Mouse (Mus musculus) kidney, embryonic 16.5 days (tissue): ENCODE measurements around the gene Doc2a. TPM values are rescaled to one million over a fixed set of nuclear protein-coding genes. Genes with fewer than 3 reads are reported as not detected.
A peak's percentile ranks its signal among the peaks of the same experiment; 100 is the strongest.

Source experiments
- ATAC-seq: fragments of 200-750 bp; cut with Nextera tagmentation; 2 replicates; pipeline ENCODE4 v1.8.0; 2017; ENCODE audit warnings: moderate TSS enrichment; ENCODE audit not compliant: low FRiP score, low TSS enrichment
- H3K27ac ChIP-seq: fragments of 300-500 bp; sonication (generic); 2 replicates; pipeline ENCODE4 v1.5.1; 2014; ENCODE audit warnings: low read length
- H3K27me3 ChIP-seq: fragments of 300-500 bp; sonication (generic); 2 replicates; pipeline ENCODE4 v1.6.1; 2014; ENCODE audit warnings: low read length, control low read depth, mixed read lengths; ENCODE audit not compliant: insufficient read depth
- H3K36me3 ChIP-seq: fragments of 300-500 bp; sonication (generic); 2 replicates; pipeline ENCODE4 v1.6.1; 2014; ENCODE audit warnings: low read length, control low read depth, mixed read lengths; ENCODE audit not compliant: insufficient read depth
- H3K4me1 ChIP-seq: fragments of 300-500 bp; sonication (generic); 2 replicates; pipeline ENCODE4 v1.6.1; 2014; ENCODE audit warnings: low read length, control low read depth, mixed read lengths; ENCODE audit not compliant: insufficient read depth
- H3K4me2 ChIP-seq: fragments of 300-500 bp; sonication (generic); replicated peaks from 2 replicates; pipeline ENCODE4 v1.6.1; 2014; ENCODE audit warnings: low read depth, low read length
- H3K4me3 ChIP-seq: fragments of 300-500 bp; sonication (generic); 2 replicates; pipeline ENCODE4 v1.5.1; 2014; ENCODE audit warnings: mild to moderate bottlenecking, low read length
- H3K9ac ChIP-seq: fragments of 300-500 bp; sonication (generic); replicated peaks from 2 replicates; pipeline ENCODE4 v1.6.1; 2014; ENCODE audit warnings: low read length
- H3K9me3 ChIP-seq: fragments of 300-500 bp; sonication (generic); 2 replicates; pipeline ENCODE4 v1.6.1; 2016; ENCODE audit warnings: low read length, control low read depth
- WGBS: fragments of 180-500 bp; shearing (Covaris S2); extraction: QIAGEN DNeasy Blood & Tissue Kit; methylation state at CpG from one replicate; pipeline ENCODE4 v1.1.7; 2014; 5-methylcytosine and 5-hydroxymethylcytosine counted together
- polyA plus RNA-seq: library from polyadenylated mRNA; unstranded; fragments of >200 nt; fragmentation: Nextera tagmentation; extraction: Ambion mirVana; gene quantifications from 2 replicates; pipeline ENCODE4 v1.2.1, GENCODE M21; 2015

The Doc2a gene
- polyA plus RNA-seq, 1 experiment from 2014 or later: 8.7 TPM

- H3K27ac ChIP-seq: no peak overlapping the region
- peaks cover 21% of the 10 kb centered on the region for H3K4me1 ChIP-seq
- H3K9me3 ChIP-seq: no peaks in the 10 kb centered on the region
- no peak for ATAC-seq
- WGBS: 64% methylated on average over 6 of the region's 6 CpGs
- no peak overlapping the region for H3K4me2 ChIP-seq
- no peaks in the 10 kb centered on the region for H3K36me3 ChIP-seq
- no peaks in the 10 kb centered on the region for H3K27me3 ChIP-seq
- H3K9ac ChIP-seq: no peak overlapping the region
- H3K4me3 ChIP-seq: no peak overlapping the region
These were observed 40.3 kb upstream of the Doc2a start for GRCm38 (mm10) chr7:126806956-126807355.

- no peak overlapping the region; the same call in 1 of the 2 replicates for H3K4me3 ChIP-seq
- WGBS: 67% methylated on average over 4 of the region's 4 CpGs
- H3K36me3 ChIP-seq: no peaks in the 10 kb centered on the region
These were observed 39.8 kb upstream of the Doc2a start for GRCm38 (mm10) chr7:126807405-126807804.

GRCm38 (mm10) chr7:126808703-126809455 lies 38.3 kb upstream of the Doc2a start:
- Histone ChIP-seq H3K36me3 (no peaks in the 10 kb centered on the region), H3K4me3 (peak overlapping the region; percentile 64), H3K27ac (peak overlapping the region; percentile 72), H3K4me2 (peak overlapping the region; percentile 86), H3K4me1 (peaks cover 21% of the 10 kb centered on the region), H3K9me3 (no peaks in the 10 kb centered on the region), H3K9ac (peak overlapping the region; percentile 78), H3K27me3 (no peaks in the 10 kb centered on the region)
- under 1% methylated on average over 42 of the region's 43 CpGs for WGBS
- peak; percentile 97 for ATAC-seq

More at GRCm38 (mm10) chr7:126807405-126807804, 39.8 kb upstream of the Doc2a start:
- H3K27ac ChIP-seq: peak overlapping the region; percentile 6; the same call in 1 of the 2 replicates
- H3K4me1 ChIP-seq: peaks cover 21% of the 10 kb centered on the region
- H3K27me3 ChIP-seq: no peaks in the 10 kb centered on the region
- H3K9ac ChIP-seq: peak overlapping the region; percentile 78; the same call in 1 of the 2 replicates
- no peaks in the 10 kb centered on the region for H3K9me3 ChIP-seq
- no peak for ATAC-seq
- H3K4me2 ChIP-seq: peak overlapping the region; percentile 86; the same call in 1 of the 2 replicates

- 48% methylated on average over 5 of the region's 5 CpGs for WGBS
- peak overlapping the region; percentile 78 for H3K9ac ChIP-seq
- no peak overlapping the region; the same call in 1 of the 2 replicates for H3K4me3 ChIP-seq
These were observed 37.4 kb upstream of the Doc2a start for GRCm38 (mm10) chr7:126809723-126810369.

GRCm38 (mm10) chr7:126815726-126816222 lies 31.4 kb upstream of the Doc2a start:
- H3K9ac ChIP-seq: no peak overlapping the region
- no peak overlapping the region for H3K27ac ChIP-seq
- no peak for ATAC-seq
- H3K4me3 ChIP-seq: no peak overlapping the region
- H3K4me1 ChIP-seq: no peaks in the 10 kb centered on the region
- no peaks in the 10 kb centered on the region for H3K36me3 ChIP-seq
- H3K4me2 ChIP-seq: no peak overlapping the region
- no peaks in the 10 kb centered on the region for H3K27me3 ChIP-seq
- 56% methylated on average over 8 of the region's 8 CpGs for WGBS
- H3K9me3 ChIP-seq: peaks cover 5% of the 10 kb centered on the region; the same call in 1 of the 2 replicates

More at GRCm38 (mm10) chr7:126809723-126810369, 37.4 kb upstream of the Doc2a start:
- H3K27me3 ChIP-seq: no peaks in the 10 kb centered on the region
- no peak overlapping the region for H3K27ac ChIP-seq
- H3K9me3 ChIP-seq: no peaks in the 10 kb centered on the region
- no peak for ATAC-seq
- peaks cover 21% of the 10 kb centered on the region for H3K4me1 ChIP-seq
- no peaks in the 10 kb centered on the region for H3K36me3 ChIP-seq
- peak overlapping the region; percentile 86; the same call in 1 of the 2 replicates for H3K4me2 ChIP-seq

- 90% methylated on average over 8 of the region's 8 CpGs for WGBS
These were observed 30.7 kb upstream of the Doc2a start for GRCm38 (mm10) chr7:126816494-126816893.

GRCm38 (mm10) chr7:126817595-126817994 lies 29.6 kb upstream of the Doc2a start:
- Histone ChIP-seq H3K27ac (no peak overlapping the region), H3K9me3 (peaks cover 5% of the 10 kb centered on the region; the same call in 1 of the 2 replicates), H3K4me2 (no peak overlapping the region), H3K9ac (no peak overlapping the region), H3K4me3 (no peak overlapping the region), H3K36me3 (no peaks in the 10 kb centered on the region), H3K4me1 (no peaks in the 10 kb centered on the region), H3K27me3 (no peaks in the 10 kb centered on the region)
- no peak for ATAC-seq
- 82% methylated on average over 7 of the region's 7 CpGs for WGBS

More at GRCm38 (mm10) chr7:126816494-126816893, 30.7 kb upstream of the Doc2a start:
- no peak overlapping the region for H3K27ac ChIP-seq
- no peak overlapping the region for H3K4me2 ChIP-seq
- H3K9ac ChIP-seq: no peak overlapping the region
- no peaks in the 10 kb centered on the region for H3K36me3 ChIP-seq
- H3K4me3 ChIP-seq: no peak overlapping the region
- H3K27me3 ChIP-seq: no peaks in the 10 kb centered on the region
- no peaks in the 10 kb centered on the region for H3K4me1 ChIP-seq
- no peak for ATAC-seq
- H3K9me3 ChIP-seq: peaks cover 5% of the 10 kb centered on the region; the same call in 1 of the 2 replicates

GRCm38 (mm10) chr7:126818818-126819217 lies 28.4 kb upstream of the Doc2a start:
- no peak for ATAC-seq
- H3K4me1 ChIP-seq: peaks cover 7% of the 10 kb centered on the region
- H3K4me2 ChIP-seq: no peak overlapping the region
- WGBS: 29% methylated on average over 1 of the region's 1 CpGs
- no peak overlapping the region for H3K27ac ChIP-seq
- no peak overlapping the region for H3K4me3 ChIP-seq
- no peaks in the 10 kb centered on the region for H3K36me3 ChIP-seq
- peaks cover 5% of the 10 kb centered on the region; the same call in 1 of the 2 replicates for H3K9me3 ChIP-seq
- H3K27me3 ChIP-seq: peaks cover 7% of the 10 kb centered on the region; the same call in 1 of the 2 replicates
- H3K9ac ChIP-seq: no peak overlapping the region

GRCm38 (mm10) chr7:126821835-126822511 lies 25.2 kb upstream of the Doc2a start:
- H3K4me2 ChIP-seq: no peak overlapping the region
- H3K36me3 ChIP-seq: no peaks in the 10 kb centered on the region
- 24% methylated on average over 7 of the region's 7 CpGs for WGBS
- H3K27me3 ChIP-seq: peaks cover 18% of the 10 kb centered on the region
- peaks cover 7% of the 10 kb centered on the region for H3K4me1 ChIP-seq
- ATAC-seq: peak; percentile 44; the same call in 1 of the 2 replicates
- H3K27ac ChIP-seq: no peak overlapping the region
- H3K4me3 ChIP-seq: no peak overlapping the region
- no peak overlapping the region for H3K9ac ChIP-seq
- peaks cover 5% of the 10 kb centered on the region; the same call in 1 of the 2 replicates for H3K9me3 ChIP-seq
